Mouse (Mus musculus) spleen, postnatal 10 days (tissue): Measurements from ENCODE around the gene Utp4.

ENCODE experiments used
- DNase-seq, 2 experiments: peaks; one replicate each; pipeline ENCODE4 v3.0.0; 2021 to 2022; ENCODE audit warnings: low spot score in 2 of 2

Utp4 gene

GRCm38 (mm10) chr8:106937081-106937800 is 43.8 kb downstream of the Utp4 start:
- DNase-seq: no peak

GRCm38 (mm10) chr8:106941806-106942205 is 48.4 kb downstream of the Utp4 start:
- DNase-seq: no peak

GRCm38 (mm10) chr8:106943874-106944418 is 50.5 kb downstream of the Utp4 start:
- no peak for DNase-seq

- DNase-seq: no peak
Observed at GRCm38 (mm10) chr8:106944756-106945155, 51.3 kb downstream of the Utp4 start.

GRCm38 (mm10) chr8:106948678-106949243 is 55.3 kb downstream of the Utp4 start:
- no peak for DNase-seq

GRCm38 (mm10) chr8:106951707-106952106 is 58.3 kb downstream of the Utp4 start:
- no peak for DNase-seq

- DNase-seq: no peak
Observed at GRCm38 (mm10) chr8:106953571-106953970, 60.1 kb downstream of the Utp4 start.

- DNase-seq: no peak
Observed at GRCm38 (mm10) chr8:106957086-106957485, 63.6 kb downstream of the Utp4 start.

- no peak for DNase-seq
Observed at GRCm38 (mm10) chr8:106958212-106958611, 64.8 kb downstream of the Utp4 start.

GRCm38 (mm10) chr8:106959626-106960025 is 66.2 kb downstream of the Utp4 start:
- DNase-seq: no peak

GRCm38 (mm10) chr8:106962322-106962721 is 68.9 kb downstream of the Utp4 start:
- no peak for DNase-seq

GRCm38 (mm10) chr8:106963365-106963764 is 69.9 kb downstream of the Utp4 start:
- no peak for DNase-seq

- no peak for DNase-seq
Observed at GRCm38 (mm10) chr8:106964573-106964972, 71.1 kb downstream of the Utp4 start.

GRCm38 (mm10) chr8:106969964-106970363 is 76.5 kb downstream of the Utp4 start:
- DNase-seq: no peak

GRCm38 (mm10) chr8:106971916-106972315 is 78.5 kb downstream of the Utp4 start:
- DNase-seq: no peak
